Mouse (Mus musculus) retina, adult 2 months (tissue): ENCODE measurements around the gene Dgki.
"Not testable (repeated sequence)": the region's sequence is repeated elsewhere in the genome, so short reads cannot be mapped to it uniquely, and the experiment has no call there.

Experiments used
- DNase-seq: peaks from one replicate; pipeline ENCODE4 v3.0.0-alpha.2; 2012; ENCODE audit warnings: low read depth, low spot score

The Dgki gene

DNA sequence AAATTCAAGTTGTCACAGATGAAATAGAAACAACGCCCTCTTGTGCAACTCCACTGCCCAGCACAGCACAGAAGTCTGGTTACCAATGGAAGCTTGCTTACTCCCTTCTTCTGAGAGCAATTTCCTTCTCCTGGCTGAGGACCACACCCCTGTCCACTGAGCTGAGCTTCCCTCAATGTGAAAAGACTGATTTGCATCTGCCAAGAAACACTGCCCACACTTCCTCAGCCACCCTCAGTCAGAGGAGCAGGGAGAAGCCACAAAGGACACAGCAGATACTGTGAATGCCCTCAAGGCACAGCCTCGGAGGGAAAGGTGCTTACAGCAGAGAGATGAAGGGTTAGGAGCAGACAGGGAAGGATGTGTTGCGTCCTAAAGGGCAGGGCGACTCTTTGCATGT, 149.9 kb downstream of the Dgki start:
- DNase-seq: no peak

DNA sequence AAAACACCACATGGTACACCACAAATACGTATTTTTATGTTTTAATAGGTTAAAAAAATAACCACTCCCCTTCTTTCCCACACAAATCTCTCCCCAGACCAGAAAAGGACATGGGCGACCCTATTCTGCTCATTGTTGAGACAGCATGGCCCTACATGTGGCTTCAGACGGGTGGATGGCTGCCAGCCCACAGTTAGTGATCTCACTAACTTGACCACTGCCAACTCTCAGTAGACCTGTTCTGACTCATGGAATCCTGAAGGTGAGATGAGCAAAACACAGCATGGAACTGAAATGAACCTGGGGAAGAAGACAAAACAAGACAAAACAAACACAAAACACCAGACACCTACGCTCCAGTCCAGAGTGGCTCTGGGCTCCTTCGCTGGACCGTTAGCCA, 150.8 kb downstream of the Dgki start:
- DNase-seq: no peak

DNA sequence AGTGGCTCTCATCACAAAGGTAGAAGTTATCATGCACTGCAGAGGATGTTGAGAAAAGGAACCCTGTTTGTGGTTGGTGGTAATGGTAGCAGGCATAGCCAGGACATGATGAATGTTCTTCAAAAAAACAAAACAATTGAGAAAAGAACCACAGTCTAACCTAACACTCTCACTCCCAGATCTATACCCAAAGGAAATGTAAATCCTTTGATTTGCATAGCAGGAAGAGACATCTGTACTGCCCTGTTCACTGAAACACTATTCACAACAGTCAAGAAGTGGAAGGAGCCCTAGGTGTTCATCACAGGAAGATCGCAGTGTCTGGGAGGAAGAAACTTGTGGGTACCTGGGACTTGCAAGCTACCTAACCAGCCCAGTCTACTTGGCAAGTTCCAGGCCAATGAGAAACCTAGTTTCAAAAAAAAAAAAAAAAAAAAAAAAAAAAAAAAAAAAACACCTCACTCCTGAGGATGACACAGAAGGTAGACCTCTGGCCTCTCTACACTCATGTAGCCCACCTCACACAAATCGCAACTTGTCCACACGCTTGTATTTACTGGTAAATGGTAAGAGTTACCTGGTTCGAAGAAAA, 152.5 kb downstream of the Dgki start:
- DNase-seq: no peak

DNA sequence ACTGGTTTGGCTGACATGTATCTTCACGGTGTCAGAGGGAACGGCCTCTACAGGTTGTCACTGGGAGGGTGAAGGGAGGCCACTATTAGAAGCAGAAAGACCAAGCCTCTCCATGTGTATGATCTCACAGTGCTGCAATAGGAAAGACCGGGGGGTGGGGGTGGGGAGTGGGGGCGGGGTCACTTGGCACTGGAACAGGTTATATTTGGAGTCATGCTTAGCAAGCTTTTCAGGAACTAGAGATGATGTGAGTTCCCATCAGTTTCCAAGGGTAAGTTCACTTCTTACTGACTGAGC, 156.2 kb downstream of the Dgki start:
- no peak for DNase-seq

DNA sequence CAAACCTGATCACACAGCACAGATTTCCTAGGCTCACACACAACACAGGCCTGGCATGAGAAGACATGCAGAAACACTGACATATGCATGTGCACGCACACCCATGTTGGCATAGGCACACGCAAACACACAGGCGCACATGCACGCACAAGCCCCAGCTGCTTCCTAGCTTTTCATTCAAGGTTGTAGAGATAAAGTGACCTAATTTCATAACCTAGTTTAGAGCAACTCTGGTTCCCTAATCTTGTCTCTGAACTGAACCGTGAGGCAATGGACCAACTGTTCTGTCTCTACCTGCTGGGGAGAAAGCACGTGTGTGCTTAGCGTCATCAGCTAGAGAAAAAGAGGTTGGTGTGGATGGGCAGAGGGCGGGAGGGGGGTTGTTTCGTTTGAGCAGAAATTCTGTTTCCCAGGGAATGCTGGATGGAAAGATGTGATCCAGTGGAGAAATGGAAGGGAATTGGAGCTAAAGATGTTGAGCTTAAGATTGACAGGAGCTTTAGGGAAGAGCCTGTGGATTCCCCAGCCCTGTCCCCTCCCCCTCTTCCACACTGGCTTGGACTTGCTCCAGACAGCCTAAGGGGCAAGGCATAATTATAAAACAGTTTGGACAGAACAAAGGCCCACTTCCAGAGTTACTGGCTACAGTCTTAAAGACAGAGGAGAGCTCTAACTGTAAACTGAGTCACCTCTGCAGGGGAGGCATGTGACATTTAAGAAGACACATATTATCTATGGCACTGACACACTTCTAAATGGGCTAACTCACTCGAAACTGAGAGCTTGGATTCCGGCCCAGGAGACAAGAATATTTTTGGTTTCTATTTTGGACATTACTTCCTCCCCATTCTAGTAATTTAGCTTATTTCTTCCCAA, 156.8 kb downstream of the Dgki start:
- peak; percentile 15 for DNase-seq

DNA sequence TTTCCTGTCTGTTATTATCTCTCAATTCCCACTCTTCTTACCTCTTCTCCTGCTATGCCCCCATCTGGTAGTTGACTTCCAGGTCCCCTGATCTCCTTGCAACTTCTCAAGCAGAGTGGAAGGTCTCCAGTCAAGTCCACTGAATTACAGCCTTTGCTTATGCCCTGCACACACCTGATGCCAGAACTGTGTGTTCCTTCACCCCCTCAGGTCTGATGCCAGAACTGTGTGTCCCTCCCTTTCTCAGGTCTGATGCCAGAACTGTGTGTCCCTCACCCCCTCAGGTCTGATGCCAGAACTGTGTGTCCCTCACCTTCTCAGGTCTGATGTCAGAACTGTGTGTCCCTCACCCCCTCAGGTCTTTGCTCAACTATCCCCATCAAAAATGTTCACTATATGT, 161.2 kb downstream of the Dgki start:
- DNase-seq: no peak

DNA sequence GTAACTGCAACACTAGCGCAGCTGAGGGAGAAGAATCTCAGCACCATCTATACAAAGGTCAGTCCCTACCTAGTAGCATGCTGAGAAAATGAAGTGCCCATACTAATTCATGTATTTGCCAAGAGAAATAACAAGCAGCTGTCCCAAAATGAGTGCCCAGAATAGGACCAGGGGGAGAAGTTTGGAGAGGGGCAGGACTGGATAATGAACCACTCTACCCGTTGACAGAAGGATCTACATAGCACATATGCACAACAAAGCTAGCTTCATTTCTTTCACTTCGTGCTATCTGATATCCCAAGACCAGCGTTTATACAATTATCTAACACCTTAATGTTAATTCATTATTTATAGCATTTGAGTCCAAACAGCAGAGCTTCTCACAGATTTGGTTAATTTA, 168.7 kb downstream of the Dgki start:
- no peak for DNase-seq

DNA sequence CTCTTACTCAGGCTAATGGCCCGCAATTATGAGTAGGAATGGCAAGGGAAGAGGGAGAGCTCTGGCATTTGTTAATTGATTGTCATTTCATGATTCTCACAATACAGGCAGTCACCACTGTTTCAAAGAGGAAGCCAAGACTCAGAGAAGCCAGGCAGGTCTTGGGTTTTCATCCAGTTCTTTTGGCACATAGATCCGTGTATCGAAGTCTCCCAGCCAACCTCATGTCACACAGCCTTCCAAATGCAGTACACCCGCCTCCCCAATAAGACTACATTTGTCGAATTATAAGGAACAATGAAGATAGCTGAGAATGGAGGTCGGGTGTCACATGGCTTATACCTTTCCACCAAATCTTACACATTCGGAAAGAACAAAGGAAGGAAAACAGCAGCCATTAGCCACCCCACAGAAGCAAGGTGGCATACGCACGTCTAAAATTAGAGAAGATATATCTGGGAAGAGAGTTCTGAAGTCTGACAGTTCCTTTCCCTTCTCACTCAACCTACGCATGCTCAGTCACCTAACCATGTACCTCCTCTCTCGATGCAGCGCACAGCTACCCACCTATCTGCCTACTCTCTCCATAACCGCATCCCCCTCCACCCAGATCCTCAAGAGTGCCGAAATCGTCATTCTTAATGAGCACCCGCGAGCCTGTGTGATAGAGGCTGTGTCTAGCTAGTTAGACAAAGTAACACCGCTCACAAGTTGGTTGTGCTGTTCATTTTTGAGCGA, 179.4 kb downstream of the Dgki start:
- DNase-seq: no peak

DNA sequence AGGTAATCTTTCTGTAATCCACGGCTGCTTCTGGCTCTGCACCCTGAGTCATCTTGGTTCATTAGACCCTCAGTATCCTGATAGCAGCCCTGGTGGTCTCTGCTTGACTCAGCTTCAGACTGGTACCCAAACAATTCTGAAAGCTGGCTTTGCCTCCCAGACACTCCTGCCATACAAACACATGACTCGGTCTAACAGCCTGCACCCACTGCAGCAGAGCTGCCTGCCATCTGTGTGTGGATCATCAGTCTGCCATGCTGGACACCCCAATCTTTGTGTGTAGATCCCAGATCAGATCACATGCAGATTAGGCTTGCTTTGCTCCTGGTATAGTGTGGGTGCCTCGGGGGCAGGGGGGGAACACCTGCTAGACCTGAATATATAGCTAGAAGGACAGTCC, 180.8 kb downstream of the Dgki start:
- DNase-seq: no peak

DNA sequence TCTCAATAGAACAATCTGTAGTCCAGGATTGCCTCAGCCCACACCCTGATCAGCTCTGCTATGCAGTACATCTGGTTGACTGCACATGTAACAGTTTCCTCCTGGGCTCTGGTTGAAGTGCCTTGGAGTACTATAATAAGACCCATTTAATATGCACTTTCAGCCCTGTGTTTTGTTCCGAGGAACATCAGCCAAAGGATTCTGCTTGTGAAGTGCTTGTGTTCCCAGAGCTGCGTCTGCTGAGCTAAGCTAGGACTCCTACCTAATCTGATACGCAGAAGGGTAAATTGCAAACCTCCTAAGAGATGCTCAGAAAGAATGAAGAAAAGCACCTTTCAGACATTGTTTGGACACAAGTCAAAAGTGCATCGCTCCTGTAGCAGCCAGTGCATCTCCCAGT, 186.9 kb downstream of the Dgki start:
- no peak for DNase-seq

DNA sequence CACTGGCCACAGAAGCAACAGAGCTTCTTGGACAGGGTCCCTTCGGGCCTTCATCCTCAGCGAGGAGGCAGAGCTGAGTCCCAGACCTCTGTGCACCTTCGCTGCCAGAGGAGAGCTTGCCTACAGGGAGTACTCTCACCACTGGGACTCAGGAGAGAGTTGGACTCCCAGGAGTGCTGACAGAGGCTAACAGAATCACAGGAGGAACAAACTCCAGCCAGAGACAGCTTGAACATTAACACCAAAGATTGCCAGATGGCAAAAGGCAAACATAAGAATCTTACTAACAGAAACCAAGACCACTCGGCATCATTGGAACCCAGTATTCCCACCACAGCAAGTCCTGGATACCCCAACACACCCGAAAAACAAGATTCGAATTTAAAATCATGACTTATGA, 193.7 kb downstream of the Dgki start:
- DNase-seq: not testable (repeated sequence)

DNA sequence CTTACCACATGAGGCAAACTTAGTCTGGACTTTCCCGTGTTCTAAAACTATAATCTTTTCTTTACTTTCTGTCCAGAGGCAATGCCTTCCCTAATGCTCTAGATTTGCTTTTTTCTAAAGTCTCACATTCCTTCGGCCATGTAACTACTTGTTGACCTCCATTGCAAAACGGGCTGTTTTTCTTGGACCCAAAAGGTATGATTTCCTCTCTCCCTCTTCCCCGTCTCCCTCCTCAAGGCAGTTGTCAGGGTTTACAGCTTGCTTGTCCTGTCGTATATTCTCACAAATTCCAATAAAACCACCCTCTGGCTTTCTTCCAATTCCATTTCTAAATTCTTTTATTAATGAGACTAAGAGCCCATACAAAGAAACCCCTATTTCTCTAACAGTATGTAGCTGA, 199.6 kb downstream of the Dgki start:
- no peak for DNase-seq

DNA sequence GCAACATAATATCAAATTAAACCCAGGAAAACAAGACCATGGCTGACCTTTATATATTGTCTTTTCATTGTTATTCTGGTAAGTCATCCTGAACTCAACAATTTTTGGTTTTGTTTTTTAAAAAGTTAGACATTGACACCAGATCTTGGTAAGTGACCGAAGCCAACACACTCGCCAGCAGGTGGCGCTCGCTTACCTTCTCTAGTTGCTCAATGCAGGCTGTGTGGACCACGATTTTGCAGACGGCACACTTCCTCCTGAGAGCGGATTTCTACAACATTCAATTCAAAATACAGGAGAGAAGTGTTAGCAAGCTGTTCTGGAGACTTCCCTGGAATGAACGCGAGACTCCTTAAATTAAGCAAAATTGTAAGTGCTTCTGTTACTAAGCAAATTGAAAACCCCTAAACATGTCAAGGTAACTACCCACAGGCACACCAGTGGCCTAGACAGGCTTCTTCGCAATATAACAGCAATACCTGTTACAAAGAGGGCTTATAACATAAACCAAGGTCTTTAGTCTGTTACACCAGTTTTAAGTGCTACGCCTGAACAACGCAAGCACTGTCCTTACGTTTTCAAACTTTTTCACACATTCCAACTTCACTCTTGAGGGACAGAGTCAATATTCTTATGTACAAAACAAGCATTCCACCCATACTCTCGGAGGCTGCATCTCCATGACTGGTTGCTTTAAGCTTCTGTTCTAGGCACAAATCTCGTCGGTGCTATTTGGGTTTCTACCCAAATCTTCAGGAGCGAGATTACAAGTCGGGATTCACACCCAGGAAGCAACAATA, 202.4 kb downstream of the Dgki start:
- peak; percentile 60 for DNase-seq

DNA sequence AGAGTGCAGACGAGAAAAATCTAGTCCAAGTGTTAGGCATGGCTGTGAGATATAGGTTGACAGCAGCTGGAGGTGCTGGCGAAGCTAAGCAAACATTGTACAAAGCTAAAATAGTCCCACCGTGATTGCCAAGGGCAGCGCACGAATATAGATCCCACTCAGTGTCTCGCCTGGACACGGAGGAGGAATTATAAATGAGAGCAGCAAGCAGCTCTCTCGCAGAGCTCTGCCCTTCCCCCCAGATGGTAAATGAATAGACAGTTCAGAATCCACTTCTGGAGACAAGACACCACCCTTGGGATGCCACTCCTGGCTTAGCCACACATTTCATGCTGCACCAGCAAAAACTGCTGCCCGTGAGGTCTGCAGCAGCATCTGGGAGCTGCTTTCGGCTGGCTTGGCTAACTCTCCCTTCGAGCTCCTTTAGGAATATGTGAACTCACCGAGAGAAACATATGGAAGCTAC, 203.1 kb downstream of the Dgki start:
- no peak for DNase-seq

DNA sequence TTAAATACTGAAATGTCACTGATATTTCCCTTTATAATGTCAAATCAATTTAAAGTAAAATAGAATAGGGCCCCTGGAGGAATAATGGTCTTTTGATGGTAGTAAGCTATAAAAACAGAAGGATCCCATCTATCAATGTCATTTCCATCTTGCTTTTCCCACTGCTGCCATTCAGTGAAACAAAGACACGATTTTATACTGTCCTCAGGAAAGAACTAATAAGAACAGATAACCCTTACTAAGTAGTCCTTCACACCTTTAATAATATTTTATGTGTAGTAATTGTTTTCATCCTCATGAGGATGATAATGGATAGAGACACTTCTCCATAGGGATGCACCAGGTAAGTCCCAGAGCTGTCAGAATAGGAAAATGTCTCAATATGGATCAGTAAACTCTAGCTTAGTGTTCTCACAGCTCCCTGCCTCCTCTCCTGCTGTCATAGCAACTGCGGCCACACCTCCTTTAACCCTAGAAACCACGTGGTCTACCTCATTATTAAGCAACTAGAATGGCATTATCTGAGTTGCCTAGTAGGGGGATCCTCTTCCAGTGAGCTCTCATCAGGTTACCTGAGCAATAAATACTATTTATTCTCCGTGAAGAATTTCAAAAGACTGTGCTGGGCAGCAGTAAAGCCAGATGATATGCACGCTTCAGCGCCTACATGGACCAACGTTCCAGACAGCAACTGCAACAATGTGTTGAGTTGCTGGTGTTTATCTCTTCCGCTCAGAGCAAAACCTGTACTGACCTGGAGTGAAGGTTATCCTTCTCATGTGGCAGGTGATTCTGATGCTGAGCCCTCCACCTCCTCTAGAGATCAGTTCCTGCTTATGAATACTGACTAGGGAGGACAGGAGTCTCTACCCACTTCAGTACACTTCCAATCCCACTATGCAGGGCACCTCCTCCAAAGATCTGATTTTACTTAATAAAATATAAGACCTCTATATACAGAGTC, 210.6 kb downstream of the Dgki start:
- DNase-seq: no peak

DNA sequence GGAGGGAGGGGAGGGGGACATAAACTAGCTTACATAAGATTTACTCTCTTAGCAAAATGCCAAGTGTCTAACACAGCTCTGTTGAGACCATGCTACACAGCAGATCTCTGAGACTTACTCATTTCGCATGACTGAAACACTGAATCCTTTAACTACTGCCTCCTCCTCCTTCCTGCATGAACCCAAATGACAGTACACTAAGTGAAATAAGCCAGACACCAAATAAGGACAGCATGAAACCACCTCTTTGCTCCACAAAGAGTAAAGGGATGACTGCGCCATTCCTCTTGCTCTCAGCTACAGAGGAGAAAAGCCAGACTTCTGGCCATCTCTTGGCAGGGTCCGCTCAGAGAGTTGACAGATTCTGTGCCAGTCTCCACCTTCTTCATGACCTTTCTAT, 217.0 kb downstream of the Dgki start:
- DNase-seq: no peak

DNA sequence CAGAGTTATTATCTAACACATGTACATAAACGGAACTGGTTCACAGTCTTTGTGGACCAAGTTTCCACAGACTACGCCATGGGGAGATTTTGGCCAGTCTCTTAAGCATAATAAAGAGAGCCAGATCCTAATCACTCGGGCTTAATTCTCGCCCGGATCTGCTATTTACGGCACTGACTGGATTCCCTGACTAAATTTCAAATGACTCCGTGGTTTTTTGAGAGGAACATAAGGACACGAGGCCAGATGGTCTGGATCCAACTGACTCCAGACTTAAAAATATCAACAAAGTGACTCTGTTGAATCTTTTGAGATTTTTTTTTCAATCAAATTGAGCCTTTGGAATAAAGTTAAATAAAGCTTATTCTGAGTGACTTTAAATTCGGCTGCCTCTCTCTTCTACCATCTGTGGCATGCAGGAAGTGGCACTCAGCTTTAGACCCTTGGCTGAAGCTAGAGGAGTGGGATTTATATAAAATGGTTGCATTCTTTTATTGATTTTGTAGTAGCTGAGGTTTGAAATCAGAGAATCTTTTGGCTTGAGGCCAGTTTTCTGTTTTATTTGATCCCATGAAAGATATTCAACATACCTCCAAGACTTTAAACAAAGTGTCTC, 227.5 kb downstream of the Dgki start:
- no peak for DNase-seq

DNA sequence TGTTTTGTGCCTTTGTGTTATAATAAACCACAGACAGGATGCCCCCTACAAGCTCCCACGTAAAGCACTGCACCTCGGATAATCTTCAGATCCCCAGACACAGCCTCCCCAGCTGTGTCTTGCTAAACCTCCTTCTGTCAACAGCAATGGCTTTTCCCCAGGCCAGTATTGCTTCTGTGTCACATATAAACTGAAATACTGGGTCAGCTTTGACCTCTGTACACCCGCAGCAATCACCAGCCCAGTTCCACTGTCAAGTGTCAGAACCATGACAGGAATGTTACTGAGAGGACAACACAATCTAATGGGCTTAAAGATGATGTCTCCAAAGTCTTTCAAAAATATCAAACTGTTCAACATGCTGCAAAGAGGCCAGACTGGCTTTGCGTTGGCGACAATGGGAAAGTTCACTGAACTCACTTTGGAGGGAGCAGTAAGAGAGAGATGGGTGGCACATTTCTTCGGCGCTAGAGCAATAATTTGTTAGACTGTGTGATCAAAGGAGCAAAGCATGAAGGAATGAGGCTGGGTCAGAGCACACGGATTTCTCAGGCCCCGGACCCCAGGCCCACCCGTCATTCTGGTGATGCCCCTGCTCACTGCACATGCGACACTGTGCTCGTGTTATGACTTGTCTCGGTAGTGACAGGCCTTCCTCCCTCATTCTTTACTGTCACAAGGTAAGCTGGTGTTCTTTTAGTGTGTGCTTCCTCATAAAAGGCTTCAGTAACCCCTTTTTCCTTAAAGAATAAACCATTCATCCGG, 230.0 kb downstream of the Dgki start:
- DNase-seq: no peak

DNA sequence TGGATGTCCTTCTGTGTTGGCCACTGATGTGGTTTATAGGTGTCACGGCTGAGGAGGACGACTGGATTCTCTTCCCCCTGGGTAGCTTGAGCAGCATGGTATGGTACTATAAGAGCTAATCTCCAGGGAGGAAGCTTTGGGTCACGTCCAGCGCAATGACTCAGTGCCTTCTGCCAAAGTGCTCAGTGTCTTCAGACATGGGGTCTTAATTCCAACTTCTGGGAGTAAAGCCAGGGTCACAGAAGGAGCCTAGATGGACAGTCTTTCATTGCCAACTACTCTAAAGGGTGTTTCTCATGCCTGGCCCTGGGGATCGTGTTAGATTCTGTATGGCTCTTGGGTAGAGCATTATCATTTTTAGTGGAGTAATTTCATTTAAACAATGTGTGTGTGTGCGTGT, 231.2 kb downstream of the Dgki start:
- no peak for DNase-seq

DNA sequence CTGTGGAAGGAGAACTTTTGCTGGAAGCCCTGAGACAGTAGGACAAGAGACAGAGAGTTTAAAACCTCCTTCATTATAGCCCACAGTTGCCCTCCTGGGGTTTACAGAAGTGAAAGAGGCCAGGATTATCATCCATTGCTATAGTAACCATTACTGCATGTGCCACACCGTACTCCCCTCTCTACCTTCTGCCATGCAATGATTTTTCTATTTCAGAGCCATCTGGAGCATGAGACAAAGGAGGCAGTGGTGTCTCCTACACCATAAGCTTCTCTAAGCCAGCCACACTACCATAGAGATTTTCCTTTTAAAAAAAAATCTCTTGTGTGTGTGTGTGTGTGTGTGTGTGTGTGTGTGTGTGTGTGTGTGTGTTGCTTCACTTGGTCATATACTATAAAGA, 232.6 kb downstream of the Dgki start:
- no peak for DNase-seq
